Mouse (Mus musculus) neural tube, embryonic 10.5 days (tissue): ENCODE measurements at regions not wholly inside any gene's neighbourhood (a gene's known extent, or its start where the extent isn't known, plus 50 kb on each side); places are given as distances from the start of the nearest gene placed in this dataset.
"Not testable (repeated sequence)": the region's sequence is repeated elsewhere in the genome, so short reads cannot be mapped to it uniquely, and the experiment has no call there.

Experiments
- DNase-seq: peaks from one replicate; pipeline ENCODE4 v3.0.0-alpha.2; 2017; ENCODE audit warnings: low spot score; ENCODE audit errors: extremely low spot score

DNA sequence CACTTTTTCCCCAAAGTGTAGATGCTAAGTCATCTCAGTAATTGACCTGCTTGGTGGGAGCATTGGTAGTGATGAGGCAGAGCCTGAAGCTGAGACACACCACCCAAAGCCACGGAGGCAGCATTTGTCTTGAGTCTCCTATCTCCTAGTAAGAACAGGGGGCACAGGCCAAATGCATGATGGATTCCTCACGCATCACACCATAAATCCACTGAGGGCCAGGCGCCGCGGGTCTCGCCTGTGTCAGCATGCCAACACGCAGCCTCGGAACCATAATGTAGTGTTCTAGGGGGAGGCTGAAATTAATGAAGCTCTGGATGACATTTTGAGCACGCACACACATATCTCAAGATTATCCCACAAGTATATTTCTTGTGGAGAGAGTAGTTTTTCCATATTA, 521.5 kb downstream of the Bnc2 start:
- DNase-seq: no peak

DNA sequence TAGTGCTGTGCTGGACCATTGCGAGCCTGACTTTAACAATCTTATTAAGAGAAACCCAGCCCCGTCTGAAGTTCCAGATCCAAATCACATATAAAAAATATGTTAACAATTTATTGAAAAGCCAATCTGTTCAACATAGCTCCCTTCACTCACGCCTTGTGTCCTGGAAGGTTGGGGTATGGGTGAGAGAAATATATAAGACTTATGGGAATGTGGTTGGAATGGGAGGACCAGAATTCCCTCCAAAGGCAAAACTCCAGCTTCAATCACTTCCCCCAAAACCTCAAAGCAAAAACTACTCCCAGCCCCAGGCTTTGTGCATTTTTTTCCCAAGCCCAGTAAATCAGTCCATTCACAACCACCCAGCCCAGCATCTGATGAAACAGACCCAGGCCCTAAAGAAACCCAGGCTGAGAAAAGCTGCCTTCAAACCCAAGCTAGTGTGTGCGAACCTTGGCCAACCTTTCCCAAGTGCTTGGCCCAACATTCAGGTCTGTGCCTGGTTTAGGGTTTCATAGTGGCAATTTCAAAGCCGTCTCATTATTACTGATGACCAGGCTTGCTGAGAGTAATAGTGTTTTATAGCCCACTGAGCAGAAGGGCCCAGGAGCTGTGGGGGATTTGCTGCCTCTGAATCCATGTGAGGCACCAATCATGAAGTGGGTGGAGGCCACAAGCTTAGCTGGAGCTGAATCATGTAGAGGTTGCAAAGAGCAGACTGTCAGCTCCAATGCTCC, 517.0 kb downstream of the Bnc2 start:
- DNase-seq: no peak

DNA sequence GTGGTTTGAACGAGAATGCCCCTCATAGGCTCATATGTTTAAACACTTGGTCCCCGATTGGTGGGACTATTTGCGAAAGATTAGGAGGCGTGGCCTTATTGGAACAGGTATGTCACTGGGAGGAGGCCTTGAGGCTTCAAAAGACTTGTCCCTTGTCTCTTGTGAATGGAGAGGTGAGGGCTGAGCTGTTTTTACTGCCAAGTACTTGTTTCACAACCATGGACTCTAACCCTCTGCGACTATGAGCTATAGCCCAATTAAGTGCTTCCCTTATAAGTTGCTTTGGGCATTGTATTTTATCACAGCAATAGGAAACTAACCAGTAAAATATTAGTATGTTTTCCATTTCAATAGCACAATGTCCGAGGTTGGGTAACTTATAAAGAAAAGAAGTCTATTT, 511.7 kb downstream of the Bnc2 start:
- DNase-seq: no peak

DNA sequence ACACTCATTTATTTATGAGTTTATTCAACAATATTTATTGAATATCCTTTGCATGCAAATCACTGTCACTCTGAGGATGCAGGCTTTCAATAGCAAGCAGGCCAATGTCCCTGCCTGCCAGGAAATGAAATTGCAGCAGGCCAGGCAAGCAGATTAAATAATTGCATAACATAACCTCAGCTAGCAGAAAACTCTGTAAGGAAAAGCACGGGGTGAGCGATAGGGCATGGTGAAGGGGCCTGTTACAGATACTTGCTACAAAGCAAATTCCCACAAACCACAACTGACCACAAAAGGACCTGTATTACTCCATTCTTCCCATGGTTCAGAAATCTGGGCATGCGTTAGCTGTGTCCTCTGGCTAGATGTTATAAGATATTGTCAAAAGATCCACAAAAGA, 509.8 kb downstream of the Bnc2 start:
- DNase-seq: no peak

DNA sequence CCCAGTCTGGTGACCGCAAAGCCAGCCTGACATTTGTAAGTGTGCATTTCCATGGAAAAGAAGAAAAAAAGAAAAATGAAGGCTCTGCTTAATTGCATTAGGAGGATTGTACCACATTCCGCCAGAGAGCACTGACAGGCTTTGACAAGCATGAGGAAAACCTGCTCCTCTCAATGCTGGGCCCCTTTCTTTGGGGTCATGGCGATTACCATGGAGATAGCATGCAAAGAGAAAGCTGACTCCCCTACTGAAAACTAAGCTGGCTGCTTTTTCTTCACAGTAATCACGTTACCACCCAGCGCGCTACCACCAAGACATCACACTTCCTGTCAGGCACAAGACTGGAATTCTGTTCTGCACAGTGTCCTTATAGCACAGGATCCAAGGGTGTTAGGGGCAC, 502.2 kb downstream of the Bnc2 start:
- DNase-seq: peak; percentile 51

DNA sequence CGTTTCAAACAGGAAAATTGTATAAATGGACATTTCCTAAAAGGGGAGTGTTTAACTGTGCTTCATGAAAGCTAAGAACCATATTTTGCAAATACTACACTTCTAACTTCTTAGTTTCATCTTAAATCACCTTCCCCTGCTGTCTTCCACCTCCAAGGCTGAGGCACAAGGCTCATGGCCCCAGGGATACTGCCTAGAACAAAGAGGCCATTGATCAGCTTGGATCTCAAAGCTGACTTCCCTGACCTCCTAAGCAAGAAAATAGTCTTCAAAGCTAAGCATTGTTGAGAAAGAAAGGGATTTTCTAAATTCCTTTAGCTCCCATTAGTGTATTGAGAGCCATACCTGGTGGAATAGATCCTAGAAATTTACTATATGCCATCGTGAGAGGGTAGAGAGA, 501.6 kb downstream of the Bnc2 start:
- no peak for DNase-seq

DNA sequence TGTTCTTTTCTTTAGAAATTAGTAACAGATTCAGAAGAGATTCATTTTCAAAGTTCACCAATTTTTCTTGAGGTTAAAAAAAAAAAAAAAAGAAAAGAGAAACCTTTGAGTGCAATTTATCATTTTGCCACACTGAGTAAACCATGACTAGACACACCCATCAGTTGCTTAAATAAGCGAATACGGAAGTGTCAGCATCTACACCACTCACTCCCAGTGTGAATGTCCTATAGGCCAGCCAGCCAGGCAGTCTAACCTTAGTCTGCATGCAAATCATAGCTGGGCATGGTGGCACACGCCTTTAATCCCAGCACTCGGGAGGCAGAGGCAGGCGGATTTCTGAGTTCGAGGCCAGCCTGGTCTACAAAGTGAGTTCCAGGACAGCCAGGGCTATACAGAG, 498.6 kb downstream of the Bnc2 start:
- DNase-seq: not testable (repeated sequence)

DNA sequence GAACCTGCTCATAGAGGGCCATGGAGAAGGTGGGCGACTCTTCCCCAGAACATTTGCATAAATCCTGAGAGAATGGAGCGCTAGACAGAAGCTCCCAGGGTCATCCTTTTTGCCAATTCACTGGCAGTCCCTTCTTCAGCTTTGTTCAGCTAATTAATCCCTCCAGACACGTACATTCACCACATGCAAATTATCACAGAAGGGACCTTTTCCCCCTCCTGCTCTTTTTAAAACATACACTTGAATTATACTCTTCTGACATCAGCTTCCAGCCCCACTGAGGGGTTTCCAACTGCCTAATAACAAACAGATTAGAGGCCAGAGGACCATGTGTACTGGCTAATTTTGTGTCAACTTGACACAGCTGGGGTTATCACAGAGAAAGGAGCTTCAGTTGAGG, 497.2 kb downstream of the Bnc2 start:
- no peak for DNase-seq

DNA sequence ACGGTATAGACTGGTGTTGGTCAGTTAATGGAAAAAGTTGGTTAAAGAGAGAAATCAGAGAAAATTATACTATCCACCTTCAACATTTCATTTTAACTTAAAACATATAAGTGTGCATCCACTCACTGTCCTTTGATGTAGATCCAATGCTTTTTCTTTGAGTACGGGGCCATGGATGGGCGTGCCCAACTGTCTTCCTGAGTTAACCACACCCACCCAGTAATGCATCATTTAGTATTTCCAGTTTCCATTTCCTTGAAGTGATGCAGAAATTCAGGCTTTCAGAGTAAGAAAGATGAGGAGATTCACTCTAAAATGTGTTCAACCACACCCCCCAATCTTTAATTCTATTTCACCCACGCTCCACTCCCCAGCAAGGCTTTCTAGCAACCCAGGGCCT, 490.6 kb downstream of the Bnc2 start:
- no peak for DNase-seq

DNA sequence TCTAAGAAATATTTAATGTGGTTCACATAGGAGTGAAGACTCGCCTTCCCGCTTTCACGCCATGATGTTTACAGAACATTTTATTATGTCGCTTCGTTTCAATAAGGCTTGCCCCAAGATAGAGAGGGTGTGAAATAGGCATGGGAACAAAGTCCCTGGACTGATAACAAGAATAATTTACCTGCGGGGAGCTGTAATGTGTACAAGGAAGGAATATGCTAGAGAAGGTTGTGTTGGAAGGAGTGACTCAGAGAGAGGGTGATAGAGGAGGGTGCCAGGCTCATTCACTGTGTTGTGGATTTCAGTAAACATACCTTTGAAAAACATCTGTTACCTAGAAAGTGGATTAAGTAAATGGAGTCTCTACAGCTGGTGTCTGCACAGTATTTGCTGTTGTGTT, 490.2 kb downstream of the Bnc2 start:
- no peak for DNase-seq

DNA sequence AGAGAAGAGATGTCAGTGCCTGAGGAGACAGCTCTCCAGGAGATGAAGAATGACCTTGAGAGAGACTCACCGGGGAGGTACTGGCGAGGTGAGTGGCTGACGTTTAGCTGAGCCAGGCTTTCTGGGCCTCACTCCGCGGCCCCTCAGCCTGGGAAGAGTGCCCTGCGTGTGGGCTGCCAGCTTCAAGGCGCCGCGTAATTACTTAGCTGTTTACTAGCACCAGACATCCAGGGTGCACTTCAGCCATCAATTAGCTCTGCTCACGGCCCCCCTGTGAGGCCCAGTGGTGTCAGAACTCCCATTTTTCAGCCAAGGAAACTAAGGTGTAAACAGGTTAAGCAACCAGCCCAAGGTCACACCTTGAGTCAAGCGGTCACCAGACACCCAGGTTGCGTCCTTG, 485.8 kb downstream of the Bnc2 start:
- DNase-seq: no peak

DNA sequence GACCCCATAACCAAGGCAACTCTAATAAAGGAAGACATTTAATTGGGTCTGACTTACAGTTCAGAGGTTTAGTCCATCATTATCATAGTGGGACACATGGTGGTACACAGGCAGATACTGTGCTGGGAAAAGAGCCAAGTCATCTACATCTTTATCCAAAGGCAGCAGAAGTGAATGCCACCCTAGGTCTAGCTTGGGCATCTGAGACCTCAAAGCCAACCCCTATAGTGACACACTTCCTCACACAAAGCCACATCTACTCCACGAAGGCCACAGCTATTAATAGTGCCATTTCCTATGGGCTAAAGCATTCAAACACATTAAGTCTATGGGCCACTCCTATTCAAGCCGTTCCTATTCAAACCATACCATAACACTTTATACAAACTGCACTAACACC, 483.8 kb downstream of the Bnc2 start:
- DNase-seq: no peak

DNA sequence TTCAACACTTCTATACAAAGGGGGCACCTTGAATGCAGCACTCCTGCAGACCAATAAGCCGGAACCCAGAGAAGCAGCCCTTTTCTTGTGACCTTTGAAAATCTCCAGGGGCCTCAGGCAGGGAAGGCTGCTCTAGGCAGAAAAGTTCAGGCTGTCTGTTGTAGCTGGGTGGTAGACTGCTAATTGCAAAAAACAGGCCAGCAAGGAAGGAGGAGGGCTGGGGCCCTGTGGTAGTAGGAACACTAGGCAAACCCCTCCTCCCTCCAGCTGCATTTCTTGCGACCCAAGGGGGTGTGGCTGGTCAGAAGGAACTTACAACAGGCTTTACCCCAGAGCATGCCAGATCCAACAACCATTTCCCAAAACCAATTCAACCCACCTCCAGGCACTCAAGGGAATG, 482.8 kb downstream of the Bnc2 start:
- no peak for DNase-seq

DNA sequence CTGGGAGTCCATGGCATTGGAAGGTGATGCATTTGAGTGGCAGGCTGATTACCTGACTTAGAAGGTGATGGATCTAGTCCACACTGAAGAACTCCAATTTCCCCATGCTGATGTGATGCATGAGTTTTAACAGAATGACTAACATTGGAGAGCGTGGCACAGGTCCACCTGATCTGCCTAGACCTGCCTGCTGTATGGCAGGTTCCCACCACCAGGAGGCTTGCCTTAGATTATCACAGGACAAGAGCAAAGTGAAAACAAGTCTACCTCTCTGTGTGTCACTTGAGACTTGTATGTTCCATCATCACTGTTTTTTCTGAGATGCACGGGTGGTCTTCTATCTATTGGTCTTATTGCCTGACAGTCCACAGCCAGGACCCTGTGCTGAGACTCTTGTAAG, 478.3 kb downstream of the Bnc2 start:
- DNase-seq: no peak

DNA sequence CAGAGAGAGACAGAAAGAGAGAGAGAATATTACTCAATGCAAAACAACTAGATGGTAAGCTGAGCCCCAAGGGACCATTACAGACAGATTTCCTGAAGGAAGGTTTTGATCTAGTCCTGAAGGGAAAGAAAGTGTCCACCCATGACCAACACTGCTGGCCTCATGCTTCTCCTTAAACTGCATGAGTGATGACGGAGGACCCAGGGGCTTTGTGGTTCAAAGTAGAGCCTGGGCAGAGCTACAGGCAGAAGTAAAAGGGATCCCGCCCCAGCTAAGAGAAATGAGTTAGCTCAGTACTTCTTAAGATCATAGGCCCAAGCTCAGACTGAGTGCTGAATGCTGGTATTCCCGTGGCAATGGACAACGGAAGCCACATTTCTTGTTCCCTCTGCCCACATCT, 476.9 kb downstream of the Bnc2 start:
- DNase-seq: no peak

DNA sequence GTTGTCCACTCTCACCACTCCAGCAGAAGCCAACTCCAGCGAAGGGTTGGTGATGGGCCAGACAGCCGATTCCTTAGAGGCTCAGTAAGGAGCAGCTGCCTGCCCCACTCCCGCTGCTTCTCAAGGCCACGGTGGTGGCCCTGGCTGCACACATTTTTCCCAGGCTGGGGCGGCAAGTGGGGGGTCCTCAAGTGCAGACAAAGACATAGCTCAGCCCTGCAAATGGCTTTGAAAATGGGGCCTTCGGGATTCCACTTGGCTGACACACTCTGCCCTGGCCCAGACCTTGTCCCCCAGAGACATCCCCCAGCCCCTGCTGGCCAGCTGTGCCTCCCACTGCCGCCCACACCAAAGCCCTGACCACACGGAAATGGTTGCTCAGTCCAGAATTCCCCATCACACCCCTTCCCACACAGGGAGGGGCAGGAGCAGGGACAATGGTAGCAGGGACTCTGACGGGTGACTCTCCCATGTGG, 475.9 kb downstream of the Bnc2 start:
- DNase-seq: no peak

DNA sequence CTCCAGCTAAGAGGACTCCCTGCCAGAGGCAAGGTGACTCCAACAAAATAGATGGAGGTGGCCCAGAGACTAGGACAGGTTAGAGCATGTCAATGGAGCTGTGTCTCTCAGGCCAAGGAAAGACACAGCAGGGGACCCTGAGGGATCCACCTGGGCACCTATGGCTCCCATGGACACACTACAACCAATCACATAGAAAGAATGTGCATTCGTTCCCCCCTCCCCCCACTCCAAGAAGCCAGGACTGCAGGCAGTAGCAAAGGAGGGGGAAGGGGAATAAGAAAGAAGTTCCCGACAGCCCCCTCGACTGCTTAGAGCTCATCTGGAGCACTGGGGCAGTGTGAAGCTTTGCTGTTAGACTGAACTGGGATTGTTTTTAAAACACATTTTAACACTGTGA, 474.1 kb downstream of the Bnc2 start:
- DNase-seq: no peak

DNA sequence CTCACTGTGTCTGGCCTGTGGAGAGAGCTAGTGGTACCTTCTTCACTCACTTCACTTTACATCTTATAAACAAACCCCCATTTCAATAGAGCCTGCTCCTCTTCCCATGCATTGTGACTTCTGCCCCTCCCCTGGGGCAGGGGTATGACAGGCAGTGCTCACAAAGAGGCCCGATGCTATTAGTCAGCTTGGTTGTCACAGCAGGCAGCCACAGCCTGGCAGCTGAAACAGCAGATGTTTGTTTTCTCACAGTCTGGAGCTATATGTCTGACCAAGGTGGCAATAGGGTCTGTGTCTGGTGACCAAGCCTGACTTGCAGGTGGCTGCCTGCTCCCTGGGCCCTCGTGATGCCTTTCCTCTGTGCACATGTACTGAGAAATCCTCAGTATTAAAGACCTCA, 472.8 kb downstream of the Bnc2 start:
- DNase-seq: peak; percentile 55

DNA sequence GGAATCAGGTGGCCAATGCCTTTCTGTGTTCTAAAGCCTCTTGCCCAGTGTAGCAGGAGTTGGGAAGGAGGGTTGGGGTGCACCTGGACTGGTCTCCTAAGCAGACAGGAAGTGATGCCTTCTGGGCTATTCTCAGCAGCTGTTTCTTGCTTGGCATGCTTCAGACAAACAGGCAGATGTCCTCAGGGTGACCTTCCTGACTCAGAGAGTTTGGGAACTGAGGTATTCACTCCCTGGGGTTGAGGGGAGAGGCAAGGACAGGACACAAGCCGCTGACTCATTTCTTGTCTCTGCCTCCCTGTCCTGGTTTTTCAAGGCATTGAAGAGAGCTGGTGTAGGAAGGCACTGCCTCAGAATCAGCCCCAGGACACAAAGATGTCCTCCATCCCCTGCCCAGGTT, 471.4 kb downstream of the Bnc2 start:
- no peak for DNase-seq

DNA sequence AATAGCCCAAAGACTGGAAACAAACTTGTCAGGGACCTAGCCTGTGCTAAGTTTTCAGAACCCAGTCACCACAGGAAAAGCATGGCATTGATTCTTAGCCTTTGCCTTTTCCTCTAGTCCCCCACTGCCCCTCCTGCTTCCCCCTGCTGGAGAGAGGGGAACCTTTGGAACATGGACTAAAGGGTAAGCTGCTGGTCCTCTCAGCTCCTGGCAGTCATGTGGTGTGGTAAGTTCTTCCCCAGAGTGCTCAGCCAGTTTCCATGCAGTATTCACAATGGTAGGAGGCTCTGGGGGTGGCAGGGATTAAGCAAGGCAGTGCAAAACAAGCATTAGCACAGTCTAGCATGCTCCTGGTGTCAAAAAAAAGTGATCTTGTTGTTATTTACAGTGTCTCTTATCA, 470.3 kb downstream of the Bnc2 start:
- no peak for DNase-seq

DNA sequence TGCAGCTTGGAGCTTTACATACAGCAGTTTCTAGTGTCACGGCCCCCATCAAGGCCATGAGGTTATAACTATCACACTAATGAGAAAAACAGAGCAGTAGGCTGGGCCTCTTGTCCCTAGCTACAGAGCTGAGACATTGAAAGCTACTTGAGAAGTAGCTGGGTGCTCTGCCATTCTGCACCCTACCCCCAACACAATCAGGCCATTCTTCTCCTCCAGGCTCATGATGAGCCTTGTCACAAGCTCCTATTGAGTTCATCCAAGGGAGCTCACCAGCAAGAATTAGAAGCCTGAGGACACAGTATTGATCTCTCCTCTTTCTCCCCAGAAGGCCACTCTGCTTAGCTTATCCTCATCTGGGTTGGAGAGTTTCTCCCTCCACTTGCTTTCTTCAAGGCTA, 466.9 kb downstream of the Bnc2 start:
- no peak for DNase-seq

DNA sequence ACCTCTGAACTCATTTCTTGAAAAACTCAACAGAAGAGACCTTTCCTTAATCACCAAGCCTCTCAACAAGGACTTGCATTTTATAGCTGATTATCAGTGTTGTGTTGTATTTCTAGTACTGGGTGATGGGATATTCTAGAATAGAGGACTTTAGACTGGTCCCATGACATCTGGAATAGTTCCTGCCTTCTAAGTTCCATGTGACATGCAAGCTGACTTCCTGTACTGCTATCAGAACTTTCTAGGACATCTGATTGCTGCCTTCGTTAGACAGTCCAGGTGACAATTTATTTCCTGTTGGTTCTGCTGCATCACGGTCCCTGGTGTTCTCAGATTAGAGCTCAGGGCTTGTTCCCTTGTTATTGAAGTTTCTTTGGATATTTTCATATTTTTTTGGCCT, 465.5 kb downstream of the Bnc2 start:
- no peak for DNase-seq

DNA sequence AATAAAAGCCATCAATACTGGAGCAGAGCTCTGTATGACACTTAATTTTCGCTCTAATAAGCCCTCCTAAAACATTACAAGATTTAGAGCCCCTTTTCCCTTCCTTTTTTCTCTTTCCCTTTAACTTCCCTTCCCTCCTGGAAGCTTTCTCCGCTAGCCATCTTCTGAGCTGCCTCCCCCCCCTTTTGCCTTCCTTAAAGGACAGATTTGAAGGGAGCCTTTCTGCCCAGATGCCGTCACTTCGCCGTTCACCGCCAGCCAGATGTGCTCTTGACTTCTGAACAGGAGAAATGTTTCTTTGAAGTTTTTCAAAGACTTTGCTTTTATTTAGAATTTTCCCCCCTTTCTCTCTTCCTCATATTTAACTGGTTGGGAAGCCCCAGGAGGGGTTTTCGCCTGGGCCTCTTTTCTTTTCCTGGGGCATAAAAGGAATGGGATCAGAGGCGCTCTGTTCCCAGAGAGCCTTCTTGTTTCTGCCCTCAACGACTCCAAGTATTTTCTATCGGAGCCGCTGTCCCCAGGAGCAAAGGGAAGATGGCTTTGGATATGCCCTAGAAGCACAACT, 463.7 kb downstream of the Bnc2 start:
- no peak for DNase-seq

DNA sequence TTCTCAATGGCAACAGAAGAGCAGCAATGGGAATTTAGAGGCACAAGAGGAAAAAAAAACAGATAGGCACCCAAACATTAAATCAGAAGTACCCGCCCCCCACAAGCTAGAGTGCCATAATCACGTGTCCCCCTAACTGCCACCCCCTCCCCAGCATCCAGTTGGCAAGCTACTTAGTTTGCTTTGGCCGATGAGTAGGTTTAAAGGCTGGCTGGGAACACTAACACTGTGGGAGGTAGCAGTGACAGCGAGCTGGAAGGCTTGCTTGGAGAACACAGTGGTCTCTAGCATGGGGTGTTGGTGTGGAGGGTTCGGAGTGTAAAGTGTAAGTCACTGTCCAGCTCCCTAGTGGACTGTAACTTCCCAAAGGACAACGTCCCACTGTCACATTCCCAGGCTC, 463.1 kb downstream of the Bnc2 start:
- no peak for DNase-seq
